Mouse (Mus musculus): ENCODE results near the gene Otog. TPM values are rescaled to one million over a fixed set of nuclear protein-coding genes. Genes with fewer than 3 reads are reported as not detected.

Otog gene
- not detected for polyA plus RNA-seq (2017; shearing (Covaris generic))

GRCm38 (mm10) chr7:46240696-46241095 lies at the start of gene Otog:
Otog (plus strand) TSS chr7:46240987.

DNA sequence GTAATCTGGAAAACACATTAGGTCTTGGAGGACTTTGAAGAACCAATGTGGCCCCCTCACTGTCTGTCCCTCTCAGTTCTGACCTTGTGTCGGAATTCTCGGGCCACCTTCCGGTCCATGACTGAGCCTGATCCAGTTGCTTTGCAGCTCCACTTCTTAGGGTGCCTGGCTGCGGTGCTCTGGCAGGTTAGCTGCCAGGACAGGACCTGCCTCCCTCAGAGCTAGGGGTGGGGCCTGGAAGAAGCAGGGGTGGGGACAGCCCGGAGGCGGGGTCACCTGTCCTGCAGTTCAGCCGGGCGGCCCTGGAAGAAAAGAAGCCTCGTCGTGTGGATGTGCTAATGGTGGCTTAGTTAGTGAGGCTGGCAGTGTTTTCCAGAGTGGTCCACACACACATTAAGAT lies 2.4 kb upstream of the Otog start, which contains the start of gene Ush1c:
Gene Ush1c (minus strand): TSS at position 158 of the 400 bp plus-strand sequence.

Other genes starting within 250 kb of the Otog start
- gene Abcc6, start 210.7 kb upstream of the Otog start, polyA plus RNA-seq (2017; shearing (Covaris generic)), result not detected
- 23.2 TPM for gene Nomo1, start 207.3 kb upstream of the Otog start, polyA plus RNA-seq (2017; shearing (Covaris generic))
- gene Kcnj11, start 140.2 kb upstream of the Otog start, polyA plus RNA-seq (2017; shearing (Covaris generic)), result not detected
- 0.16 TPM for gene Abcc8, start 61.0 kb upstream of the Otog start, polyA plus RNA-seq (2017; shearing (Covaris generic))
- not detected for gene Ush1c, start 2.5 kb upstream of the Otog start, polyA plus RNA-seq (2017; shearing (Covaris generic))
- not detected for gene Myod1, start 135.5 kb downstream of the Otog start, polyA plus RNA-seq (2017; shearing (Covaris generic))
- not detected for gene Kcnc1, start 155.5 kb downstream of the Otog start, polyA plus RNA-seq (2017; shearing (Covaris generic))